Mouse (Mus musculus): ENCODE measurements around the gene Tmem216. TPM values are rescaled to one million over a fixed set of nuclear protein-coding genes. Genes with fewer than 3 reads are reported as not detected.

Tmem216 gene
- polyA plus RNA-seq (2012; rRNA removed), result 56.3 and 60.8 TPM in 2 replicates

DNA sequence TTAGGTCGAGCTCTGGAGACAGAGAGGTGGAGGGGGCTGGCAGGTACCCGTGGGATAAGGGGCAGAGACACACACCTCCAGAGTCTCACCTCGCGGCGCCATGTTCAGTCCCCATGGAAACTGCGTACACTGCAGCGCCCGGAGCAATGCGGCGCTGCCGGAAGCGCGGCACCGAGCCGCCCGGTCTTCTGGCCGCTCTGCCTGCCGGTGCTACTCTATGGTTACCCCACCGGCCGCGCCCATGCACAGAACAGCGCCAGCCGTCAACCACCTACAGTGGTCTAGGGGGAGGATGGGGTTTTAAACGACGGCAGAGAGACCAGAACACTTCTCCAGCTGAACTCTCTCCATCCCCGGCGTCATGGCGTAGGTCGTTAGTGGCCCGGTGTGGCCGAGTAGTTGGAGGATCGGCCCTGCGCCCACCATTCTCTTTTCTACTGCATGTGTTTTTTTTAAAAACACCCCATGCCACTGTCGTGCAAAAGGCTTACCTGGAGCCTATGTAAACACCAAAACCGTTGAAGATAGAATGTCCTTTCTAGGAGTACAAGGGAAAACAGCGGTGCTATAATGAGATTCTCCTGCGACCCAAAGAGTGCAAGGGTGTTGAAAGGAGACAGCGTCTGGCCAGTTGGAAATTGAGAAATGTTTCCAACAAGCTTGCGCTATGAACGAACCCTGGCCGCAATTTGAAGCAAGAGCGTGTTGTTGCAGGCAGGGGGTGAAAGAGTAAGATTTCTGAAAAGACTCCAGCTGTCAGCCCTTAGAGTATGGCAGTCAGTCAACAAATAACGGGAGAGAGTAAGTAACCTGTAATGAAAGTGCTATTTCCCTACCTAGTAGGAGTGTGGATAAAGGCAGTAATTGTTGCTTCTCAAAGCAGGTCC lies at the start of gene Tmem216:
TSS of gene Tmem216 (minus strand) at position 615 of the 887 bp plus-strand sequence.

DNA sequence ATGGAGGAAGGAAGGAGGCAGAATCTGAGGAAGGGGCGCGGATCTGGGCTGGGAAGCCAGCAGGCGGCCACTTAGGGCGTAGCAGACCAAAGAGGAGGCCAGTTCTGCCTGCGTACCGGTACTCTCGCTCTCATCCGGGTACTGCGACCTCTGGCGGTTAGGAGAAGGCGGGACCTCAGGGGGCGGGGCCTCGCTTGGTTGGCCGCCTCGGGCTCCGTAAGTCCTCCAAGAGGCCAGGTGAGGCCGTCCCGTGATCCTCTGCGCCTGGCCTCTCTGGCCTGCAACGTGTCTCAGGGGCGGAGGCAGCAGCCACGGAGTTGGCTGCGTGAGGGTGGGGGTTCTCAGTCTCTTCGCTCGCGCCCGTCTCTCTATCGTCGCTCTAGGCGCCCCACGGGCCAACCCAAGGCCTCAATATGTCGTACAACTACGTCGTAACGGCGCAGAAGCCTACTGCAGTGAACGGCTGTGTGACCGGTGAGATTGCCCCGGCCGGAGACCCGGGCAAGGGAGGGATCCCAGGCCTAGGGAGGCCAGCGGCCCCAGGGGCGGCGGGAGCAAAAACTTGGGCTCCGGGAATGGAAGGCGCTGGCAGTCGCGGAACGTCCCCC lies 49.4 kb upstream of the Tmem216 start, which contains the start of the genes Ddb1 and Tkfc:
TSS of gene Ddb1 (plus strand) at position 35 of the 608 bp plus-strand sequence.
TSS of gene Tkfc (minus strand) at position 362 of the 608 bp plus-strand sequence.

GRCm38 (mm10) chr19:10576690-10577561 lies 20.9 kb upstream of the Tmem216 start, which contains the start of the genes Cyb561a3 and Tmem138:
Gene Cyb561a3 (plus strand): TSS chr19:10577172.
Gene Tmem138 (minus strand): TSS chr19:10577362.

GRCm38 (mm10) chr19:10525910-10526309 lies 30.1 kb downstream of the Tmem216 start, which contains the start of gene Sdhaf2:
Gene Sdhaf2 (minus strand): TSS chr19:10526142.

DNA sequence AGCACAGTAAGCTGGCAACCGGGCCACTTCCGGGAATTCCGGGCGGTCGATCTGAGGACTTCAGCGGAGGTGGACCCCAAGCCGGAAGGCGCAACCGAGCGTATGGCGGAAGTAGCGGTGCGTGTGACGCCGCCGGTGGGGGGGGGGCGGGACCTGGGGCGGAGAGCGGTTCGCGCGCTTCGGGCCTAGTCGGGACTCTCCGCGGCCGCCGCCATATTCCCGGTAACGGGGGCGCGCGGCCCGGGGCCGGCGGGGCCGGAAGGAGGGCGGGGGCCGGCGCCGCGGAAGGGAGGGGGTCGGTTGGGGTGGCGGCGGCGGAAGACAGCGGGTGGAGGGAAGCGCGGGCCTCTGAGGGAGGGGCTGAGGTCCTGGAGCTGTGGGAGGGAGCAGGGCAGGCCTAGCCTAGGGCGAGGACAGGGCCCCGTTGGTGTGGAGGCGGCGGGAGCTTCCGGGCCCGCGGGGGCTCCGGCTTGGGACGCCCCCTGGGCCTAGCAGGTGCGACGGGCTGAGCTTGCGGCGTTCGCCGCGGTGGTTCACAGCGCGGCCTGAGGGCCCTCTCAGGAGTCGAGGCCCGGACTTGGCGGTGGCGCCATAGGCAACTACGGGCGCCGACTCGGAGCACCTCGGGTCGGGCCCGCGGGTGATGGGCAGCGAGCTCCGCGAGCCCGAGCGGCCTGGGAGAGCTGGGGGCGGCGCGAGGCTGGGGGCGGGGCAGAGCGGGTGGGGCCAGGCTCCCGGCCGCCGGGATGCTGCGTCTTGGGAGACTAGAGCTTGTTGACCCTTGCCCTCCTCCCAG lies 30.7 kb downstream of the Tmem216 start, which contains the start of gene Cpsf7:
TSS of gene Cpsf7 (plus strand) at position 161 of the 796 bp plus-strand sequence.

Other genes with a start within 250 kb of the Tmem216 start
- gene Syt7, start 167.1 kb downstream of the Tmem216 start, polyA plus RNA-seq (2012; rRNA removed), result 46.7 and 51.5 TPM in 2 replicates
- 1.2 and 1.5 TPM in 2 replicates for gene Lrrc10b, start 98.8 kb downstream of the Tmem216 start, polyA plus RNA-seq (2012; rRNA removed)
- gene Ppp1r32, start 73.3 kb downstream of the Tmem216 start, polyA plus RNA-seq (2012; rRNA removed), result 1.9 and 2.3 TPM in 2 replicates
- gene Cpsf7, start 31.0 kb downstream of the Tmem216 start, polyA plus RNA-seq (2012; rRNA removed), result 126 and 131 TPM in 2 replicates
- gene Sdhaf2, start 30.1 kb downstream of the Tmem216 start, polyA plus RNA-seq (2012; rRNA removed), result 50.1 and 51.0 TPM in 2 replicates
- gene Cyb561a3, start 20.9 kb upstream of the Tmem216 start, polyA plus RNA-seq (2012; rRNA removed), result 19.2 and 19.7 TPM in 2 replicates
- 32.0 and 34.1 TPM in 2 replicates for gene Tmem138, start 21.1 kb upstream of the Tmem216 start, polyA plus RNA-seq (2012; rRNA removed)
- gene Ddb1, start 49.1 kb upstream of the Tmem216 start, polyA plus RNA-seq (2012; rRNA removed), result 233 and 239 TPM in 2 replicates
- gene Tkfc, start 49.4 kb upstream of the Tmem216 start, polyA plus RNA-seq (2012; rRNA removed), result 31.3 and 36.1 TPM in 2 replicates
- 1.1 and 1.3 TPM in 2 replicates for gene Vwce, start 78.0 kb upstream of the Tmem216 start, polyA plus RNA-seq (2012; rRNA removed)
- 0.06 and 0.07 TPM in 2 replicates for gene Pga5, start 121.8 kb upstream of the Tmem216 start, polyA plus RNA-seq (2012; rRNA removed)
- gene Vps37c, start 132.5 kb upstream of the Tmem216 start, polyA plus RNA-seq (2012; rRNA removed), result 27.8 and 30.0 TPM in 2 replicates
- gene Cd5, start 182.8 kb upstream of the Tmem216 start, polyA plus RNA-seq (2012; rRNA removed), result 0.10 and 0.18 TPM in 2 replicates